Mouse (Mus musculus): Measurements from ENCODE around the gene Itgb1bp1.

DNA sequence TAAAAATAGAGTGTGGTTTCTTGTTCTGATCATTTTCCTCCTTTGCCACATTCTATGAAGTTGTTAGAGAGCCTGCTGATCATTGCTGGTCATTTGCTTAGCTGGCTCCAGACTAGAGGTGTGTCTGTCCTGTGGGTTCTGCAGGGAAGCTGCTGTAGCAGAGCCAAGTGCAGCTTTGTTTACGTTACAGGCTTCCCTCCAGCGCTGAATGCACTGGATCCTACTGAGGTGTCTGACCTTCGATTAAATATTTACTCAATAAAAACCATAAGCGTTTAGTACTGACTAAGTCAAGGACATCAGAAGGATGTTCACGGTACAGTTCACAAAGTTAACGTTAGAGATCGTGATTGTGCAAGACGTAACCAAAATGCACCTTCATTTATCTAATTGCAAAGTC lies 15.8 kb upstream of the Itgb1bp1 start:
- TF ChIP-seq CTCF (IDR thresholded peaks at IDR 0.05; ENCODE audit: low read depth, low read length) (no peak), TAL1 (conservative IDR thresholded peaks at IDR 0.05; ENCODE audit: low read depth, low read length) (no peak), GATA1 (IDR thresholded peaks at IDR 0.05; ENCODE audit: borderline replicate concordance, low read length) (no peak)
